Mouse (Mus musculus) lung, adult 2 months (tissue): ENCODE results near the gene Cacna1c.

Experiments used
- CTCF ChIP-seq: fragments of 200-500 bp; IDR thresholded peaks from 2 replicates; pipeline ENCODE4 v1.5.1; 2011; ENCODE audit warnings: mild to moderate bottlenecking, low read length, control low read depth; ENCODE audit not compliant: insufficient read depth
- POLR2A ChIP-seq: fragments of 200-500 bp; IDR thresholded peaks from 2 replicates; pipeline ENCODE4 v1.6.1; 2011; ENCODE audit warnings: low read depth, mild to moderate bottlenecking, control low read depth, low read length, borderline replicate concordance; ENCODE audit errors: extremely low read depth

GRCm38 (mm10) chr6:118938386-118939096, 257.7 kb downstream of the Cacna1c start:
- no peak for TF ChIP-seq CTCF
- no peak for TF ChIP-seq POLR2A
